Mouse (Mus musculus): ENCODE measurements around the gene Tenm3.

- TF ChIP-seq CTCF (IDR thresholded peaks at IDR 0.05; ENCODE audit: control insufficient read depth, insufficient read depth, insufficient read length) (no peak), MYOG (IDR thresholded peaks at IDR 0.05; ENCODE audit: control insufficient read depth, extremely low read depth, insufficient read length) (no peak)
These were observed 307.9 kb downstream of the Tenm3 start for GRCm38 (mm10) chr8:48535833-48536232.
